Mouse (Mus musculus) intestine, postnatal 0 days (tissue): Measurements from ENCODE around the gene Ikbke. TPM values are rescaled to one million over a fixed set of nuclear protein-coding genes. Genes with fewer than 3 reads are reported as not detected.

Experiments
- ATAC-seq: fragments of 200-750 bp; cut with Nextera tagmentation; 2 replicates; pipeline ENCODE4 v1.8.0; 2017; ENCODE audit warnings: mild to moderate bottlenecking, moderate TSS enrichment, moderate library complexity
- H3K27ac ChIP-seq: fragments of 300-500 bp; sonication (generic); 2 replicates; pipeline ENCODE4 v1.5.1; 2014; ENCODE audit warnings: mild to moderate bottlenecking, low read depth, low read length, moderate library complexity
- H3K27me3 ChIP-seq: fragments of 300-500 bp; sonication (generic); replicated peaks from 2 replicates; pipeline ENCODE4 v1.6.1; 2014; ENCODE audit warnings: low read length, mixed read lengths; ENCODE audit not compliant: control insufficient read depth, insufficient read depth
- H3K36me3 ChIP-seq: fragments of 300-500 bp; sonication (generic); 2 replicates; pipeline ENCODE4 v1.6.1; 2014; ENCODE audit warnings: mild to moderate bottlenecking, moderate library complexity; ENCODE audit not compliant: control insufficient read depth, insufficient read depth
- H3K4me1 ChIP-seq: fragments of 300-500 bp; sonication (generic); replicated peaks from 2 replicates; pipeline ENCODE4 v1.6.1; 2014; ENCODE audit warnings: antibody characterized with exemption, low read length, mixed read lengths; ENCODE audit not compliant: control insufficient read depth, insufficient read depth
- H3K4me2 ChIP-seq: fragments of 300-500 bp; sonication (generic); replicated peaks from 2 replicates; pipeline ENCODE4 v1.6.1; 2014; ENCODE audit warnings: low read depth, mild to moderate bottlenecking, moderate library complexity
- H3K4me3 ChIP-seq: fragments of 300-500 bp; sonication (generic); 2 replicates; pipeline ENCODE4 v1.5.1; 2014; ENCODE audit warnings: low read depth, low read length
- H3K9ac ChIP-seq: fragments of 300-500 bp; sonication (generic); 2 replicates; pipeline ENCODE4 v1.6.1; 2014; ENCODE audit warnings: mild to moderate bottlenecking, low read depth, low read length
- H3K9me3 ChIP-seq: fragments of 300-500 bp; sonication (generic); 2 replicates; pipeline ENCODE4 v1.6.1; 2016; ENCODE audit warnings: mixed run types; ENCODE audit not compliant: control insufficient read depth
- CTCF ChIP-seq: sonication (generic); IDR thresholded peaks from 2 replicates; pipeline ENCODE4 v1.5.1; 2016; ENCODE audit warnings: low read depth, mild to moderate bottlenecking, control low read depth, antibody characterized with exemption, moderate library complexity
- WGBS: fragments of 180-500 bp; shearing (Covaris S2); extraction: QIAGEN DNeasy Blood & Tissue Kit; methylation state at CpG from one replicate; pipeline ENCODE4 v1.1.7; 2014; 5-methylcytosine and 5-hydroxymethylcytosine counted together
- polyA plus RNA-seq: library from polyadenylated mRNA; unstranded; fragments of >200 nt; fragmentation: Nextera tagmentation; extraction: Ambion mirVana; gene quantifications from 2 replicates; pipeline ENCODE4 v1.2.1, GENCODE M21; 2015

Ikbke gene
- polyA plus RNA-seq, 1 experiment from 2014 or later: 8.3 TPM

DNA sequence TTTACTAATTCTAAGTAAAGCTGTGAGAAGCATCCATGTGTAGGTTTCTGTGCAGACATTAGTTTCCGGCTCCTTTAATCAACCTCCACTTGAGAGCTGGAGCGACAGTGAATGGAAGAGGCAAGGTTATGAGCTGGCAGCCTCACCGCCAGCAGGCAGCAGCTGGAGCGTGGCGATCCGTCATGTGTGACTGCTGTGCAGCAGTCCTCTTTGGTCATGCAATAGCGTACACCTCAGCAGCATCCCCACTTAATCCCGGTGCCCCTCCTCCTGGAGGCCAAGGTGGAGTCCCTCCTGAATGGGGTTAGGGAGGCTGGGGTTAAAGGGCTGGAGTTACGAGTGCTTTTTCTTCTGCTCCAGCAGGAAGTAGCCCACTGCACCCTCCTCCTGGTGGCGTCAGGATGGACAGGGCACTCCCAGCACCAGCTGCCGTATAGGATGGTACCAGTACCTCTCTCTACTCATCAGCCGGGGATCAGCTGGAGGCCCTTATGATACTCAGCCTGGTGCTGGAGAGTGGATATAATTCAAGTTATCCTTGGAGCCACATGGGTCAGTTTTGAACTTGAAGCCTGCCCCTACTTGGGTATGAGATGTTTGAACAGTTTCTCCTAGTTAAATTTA lies 54.4 kb downstream of the Ikbke start:
- TF ChIP-seq CTCF: no peak
- H3K9ac ChIP-seq: no peak overlapping the region
- no peak for ATAC-seq
- no peaks in the 10 kb centered on the region for H3K27me3 ChIP-seq
- H3K9me3 ChIP-seq: no peaks in the 10 kb centered on the region
- no peaks in the 10 kb centered on the region for H3K4me1 ChIP-seq
- no peaks in the 10 kb centered on the region for H3K36me3 ChIP-seq
- H3K4me2 ChIP-seq: no peak overlapping the region
- WGBS: 66% methylated on average over 12 of the region's 12 CpGs
- no peak overlapping the region for H3K4me3 ChIP-seq
- no peak overlapping the region for H3K27ac ChIP-seq

DNA sequence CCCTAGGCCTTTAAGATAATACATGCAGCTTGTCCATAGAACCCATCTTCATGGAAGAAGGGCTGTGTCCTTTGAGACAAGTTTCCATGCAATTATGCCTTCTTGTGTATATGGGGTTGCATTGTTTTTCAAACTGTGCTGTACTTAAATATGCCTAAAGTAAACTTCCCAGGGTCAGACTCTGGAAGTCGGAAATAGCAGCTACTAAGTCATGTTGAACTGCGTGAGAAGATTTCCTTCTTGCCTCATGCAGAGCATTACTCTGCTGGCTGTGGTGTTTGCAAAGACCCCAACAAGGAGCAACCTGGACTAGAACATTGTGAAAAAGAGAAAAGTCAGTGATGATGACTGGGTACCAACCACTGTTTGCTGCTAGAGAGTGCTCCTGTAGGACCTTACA lies 56.1 kb downstream of the Ikbke start:
- Histone ChIP-seq H3K4me1 (no peaks in the 10 kb centered on the region), H3K9ac (no peak overlapping the region), H3K4me2 (no peak overlapping the region), H3K36me3 (no peaks in the 10 kb centered on the region), H3K9me3 (no peaks in the 10 kb centered on the region), H3K27ac (no peak overlapping the region), H3K27me3 (no peaks in the 10 kb centered on the region), H3K4me3 (no peak overlapping the region)
- 76% methylated on average over 2 of the region's 2 CpGs for WGBS
- TF ChIP-seq CTCF: no peak
- ATAC-seq: no peak

DNA sequence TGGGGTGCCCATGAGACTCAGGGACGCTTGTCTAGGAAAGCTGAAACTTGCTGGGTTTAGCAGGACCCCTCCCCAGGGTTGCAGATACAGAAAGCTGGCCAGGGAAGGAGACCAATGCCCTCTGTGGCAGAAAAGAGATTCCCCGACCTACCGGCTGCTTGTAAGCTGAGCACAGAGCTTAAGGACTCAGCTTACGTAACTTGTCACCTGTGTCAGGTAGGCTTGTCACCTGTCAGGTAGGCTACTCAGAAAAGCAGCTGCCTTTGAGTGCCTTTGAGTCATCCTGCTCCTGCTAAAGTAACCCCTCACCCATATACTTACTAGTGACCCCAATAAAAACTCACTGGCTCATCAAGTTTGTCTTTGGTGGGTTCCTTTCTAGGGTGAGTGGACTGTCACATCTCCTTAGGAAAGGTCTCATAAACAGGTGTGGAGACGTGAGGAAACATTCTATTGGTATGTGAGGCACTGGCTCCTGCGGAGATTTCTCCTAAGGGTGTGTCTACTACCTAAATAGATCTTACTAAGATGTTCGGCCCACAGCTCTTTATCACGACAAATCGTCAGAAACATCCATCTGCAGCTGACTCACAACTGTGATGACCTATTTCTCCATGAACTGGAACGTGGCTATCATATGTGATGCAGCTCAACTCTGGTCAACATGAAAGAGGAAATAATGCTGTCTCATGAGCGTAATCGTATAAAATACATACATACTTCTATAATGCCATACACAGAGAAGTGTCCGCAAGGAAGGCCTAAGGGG lies 57.4 kb downstream of the Ikbke start:
- no peak overlapping the region for H3K4me2 ChIP-seq
- no peak overlapping the region for H3K27ac ChIP-seq
- 69% methylated on average over 13 of the region's 13 CpGs for WGBS
- TF ChIP-seq CTCF: no peak
- H3K4me1 ChIP-seq: no peaks in the 10 kb centered on the region
- no peak overlapping the region for H3K4me3 ChIP-seq
- no peaks in the 10 kb centered on the region for H3K27me3 ChIP-seq
- H3K9me3 ChIP-seq: no peaks in the 10 kb centered on the region
- H3K36me3 ChIP-seq: no peaks in the 10 kb centered on the region
- ATAC-seq: no peak
- no peak overlapping the region for H3K9ac ChIP-seq

DNA sequence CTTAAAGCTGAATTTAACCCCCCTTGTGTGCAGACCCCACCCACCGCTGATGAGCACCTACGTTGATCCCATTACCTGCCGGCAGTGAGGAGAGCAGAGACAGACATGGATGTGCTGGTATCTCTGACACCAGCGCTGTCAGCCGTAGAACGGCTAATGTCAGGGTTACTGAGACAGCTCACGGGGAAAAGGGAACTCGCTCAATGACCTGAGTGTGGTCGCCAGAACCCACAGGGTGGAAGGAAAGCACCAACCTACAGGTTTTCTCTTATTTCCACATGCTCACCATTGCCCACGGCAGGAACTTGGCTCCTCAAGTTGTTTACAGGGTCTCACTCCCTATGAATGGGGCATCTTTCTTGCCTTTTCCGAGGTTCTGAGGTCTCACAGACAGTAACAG lies 60.5 kb downstream of the Ikbke start:
- 84% methylated on average over 11 of the region's 11 CpGs for WGBS
- no peaks in the 10 kb centered on the region for H3K27me3 ChIP-seq
- no peak overlapping the region for H3K4me3 ChIP-seq
- no peak for ATAC-seq
- no peak for TF ChIP-seq CTCF
- H3K9ac ChIP-seq: no peak overlapping the region
- H3K36me3 ChIP-seq: no peaks in the 10 kb centered on the region
- H3K27ac ChIP-seq: no peak overlapping the region
- no peaks in the 10 kb centered on the region for H3K4me1 ChIP-seq
- H3K4me2 ChIP-seq: no peak overlapping the region
- H3K9me3 ChIP-seq: no peaks in the 10 kb centered on the region

DNA sequence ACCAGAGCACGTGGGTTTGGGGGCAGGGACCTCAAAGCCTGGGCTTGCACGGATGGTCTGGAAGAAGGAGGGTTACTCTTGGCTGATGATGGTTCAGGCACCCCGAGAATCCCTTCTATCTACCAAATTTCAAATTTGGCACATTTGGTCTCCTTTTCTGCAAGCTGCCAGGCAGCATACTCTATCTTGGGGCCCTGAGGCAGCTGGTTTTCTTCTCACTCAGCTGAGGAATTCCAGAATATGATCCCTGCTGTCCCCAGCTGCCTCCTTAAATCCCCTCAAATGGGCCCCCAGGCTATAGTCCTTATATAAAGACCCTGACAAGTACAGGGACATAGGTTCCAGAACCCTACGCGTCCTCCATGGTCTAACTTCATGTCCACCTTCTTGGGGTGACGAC lies 66.0 kb downstream of the Ikbke start:
- no peaks in the 10 kb centered on the region for H3K9me3 ChIP-seq
- H3K27ac ChIP-seq: no peak overlapping the region
- no peaks in the 10 kb centered on the region for H3K36me3 ChIP-seq
- H3K4me1 ChIP-seq: no peaks in the 10 kb centered on the region
- ATAC-seq: no peak
- WGBS: 72% methylated on average over 6 of the region's 6 CpGs
- no peak overlapping the region for H3K4me3 ChIP-seq
- H3K9ac ChIP-seq: no peak overlapping the region
- no peak for TF ChIP-seq CTCF
- H3K27me3 ChIP-seq: no peaks in the 10 kb centered on the region
- no peak overlapping the region for H3K4me2 ChIP-seq

DNA sequence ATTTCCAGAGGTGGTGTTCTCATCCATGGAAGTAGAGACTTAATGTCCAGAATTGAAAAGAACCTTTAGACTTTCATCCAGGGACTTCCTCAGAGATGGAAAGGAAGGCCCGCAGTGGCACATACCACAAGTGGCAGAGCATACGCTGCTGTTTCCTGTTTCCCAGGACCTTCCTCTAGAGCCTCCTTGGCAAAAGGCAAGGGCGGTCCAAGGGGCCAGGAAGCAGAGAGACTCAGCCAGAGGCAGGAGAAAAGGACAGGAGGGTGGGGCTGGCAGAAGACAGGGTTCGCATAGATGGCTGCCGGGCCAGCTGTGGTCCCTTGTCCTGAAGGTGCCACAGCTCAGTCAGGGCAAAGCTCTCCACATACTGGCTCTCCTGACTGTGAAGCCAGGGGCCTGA lies 66.5 kb downstream of the Ikbke start:
- Histone ChIP-seq H3K27me3 (no peaks in the 10 kb centered on the region), H3K9ac (no peak overlapping the region), H3K9me3 (no peaks in the 10 kb centered on the region), H3K27ac (no peak overlapping the region), H3K4me2 (no peak overlapping the region), H3K36me3 (no peaks in the 10 kb centered on the region), H3K4me3 (no peak overlapping the region), H3K4me1 (no peaks in the 10 kb centered on the region)
- no peak for ATAC-seq
- TF ChIP-seq CTCF: no peak
- WGBS: 57% methylated on average over 5 of the region's 5 CpGs
